ENCODE assay signal across 8 mouse cellular contexts in the genomic region with DNA sequence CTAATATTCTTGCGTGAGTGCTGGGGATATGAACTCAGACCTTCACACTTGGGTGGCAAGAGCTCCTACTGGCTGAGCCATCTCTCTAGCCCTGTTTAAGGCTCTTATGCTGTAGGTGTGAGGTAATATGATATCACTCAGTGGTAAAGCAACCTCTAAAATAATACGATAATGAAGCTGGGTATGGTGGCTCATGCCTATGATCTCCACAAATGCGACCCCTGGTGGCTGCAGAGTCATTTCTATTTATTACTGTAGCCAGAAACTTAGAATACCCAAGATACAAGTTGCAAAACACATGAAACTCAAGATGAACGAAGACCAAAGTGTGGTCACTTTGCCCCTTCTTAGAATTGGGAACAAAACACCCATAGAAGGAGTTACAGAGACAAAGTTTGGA. TPM values are rescaled to one million over a fixed set of nuclear protein-coding genes. Genes with fewer than 3 reads are reported as not detected.
A peak's percentile ranks its signal among the peaks of the same experiment; 100 is the strongest.
DNase-seq lines count a peak whose midpoint lies in the region; ATAC-seq lines count a peak whose summit lies in the region.
"Not testable (repeated sequence)": the region's sequence is repeated elsewhere in the genome, so short reads cannot be mapped to it uniquely, and the experiment has no call there.

No protein-coding gene starts in this region.

- intact Hi-C loops in gastrocnemius, postnatal 14 days (cut with DNase I; ENCODE audit: low total_unique reads): not testable (repeated sequence)

- peaks cover 11% of the 10 kb centered on the region; the same call in 1 of the 2 replicates for H3K27me3 ChIP-seq in liver, embryonic 13.5 days
- peaks cover 16% of the 10 kb centered on the region for H3K27me3 ChIP-seq in midbrain, embryonic 14.5 days (ENCODE audit: control insufficient read depth, insufficient read depth, low read length)

- H3K9me3 ChIP-seq in liver, embryonic 13.5 days (replicated peaks); midbrain, embryonic 14.5 days (ENCODE audit: control insufficient read depth, low read length): not testable (repeated sequence)

- not testable (repeated sequence) for H3K27ac ChIP-seq in liver, embryonic 13.5 days; midbrain, embryonic 14.5 days (replicated peaks; ENCODE audit: low read depth, low read length)

- not testable (repeated sequence) for H3K9ac ChIP-seq in liver, embryonic 13.5 days; midbrain, embryonic 14.5 days (replicated peaks; ENCODE audit: low read length)

- WGBS in liver, embryonic 13.5 days (ENCODE audit: insufficient replicate concordance): 41% methylated on average over 4 of the region's 4 CpGs
- WGBS in midbrain, embryonic 14.5 days: 60% methylated on average over 4 of the region's 4 CpGs

- not testable (repeated sequence) for H3K36me3 ChIP-seq in liver, embryonic 13.5 days; midbrain, embryonic 14.5 days (ENCODE audit: control insufficient read depth, insufficient read depth, low read length)

- peaks cover 31% of the 10 kb centered on the region for H3K4me1 ChIP-seq in liver, embryonic 13.5 days (replicated peaks)
- peaks cover 12% of the 10 kb centered on the region for H3K4me1 ChIP-seq in midbrain, embryonic 14.5 days (ENCODE audit: control insufficient read depth, insufficient read depth, low read length)

- H3K4me3 ChIP-seq in liver, embryonic 13.5 days (replicated peaks); midbrain, embryonic 14.5 days (replicated peaks; ENCODE audit: low read depth, low read length): not testable (repeated sequence)

- peak; percentile 65 for DNase-seq in A20 (ENCODE audit: low read depth, low spot score)
- DNase-seq in embryo, embryonic 10 days (ENCODE audit: low spot score): peak; percentile 16
- DNase-seq in gastrocnemius, postnatal 14 days: peak; percentile 6
- peak; percentile 44 for DNase-seq in kidney, adult 9 months
- DNase-seq in liver, embryonic 13.5 days: not testable (repeated sequence)
- peak; percentile 66 for DNase-seq in midbrain, embryonic 14.5 days
- peak; percentile 70 for DNase-seq in testis, postnatal 10 days (ENCODE audit: low spot score)

- 0 out of 2 replicates have a peak overlapping the region, but pooled peaks have one; percentile 2 for H3K4me2 ChIP-seq in liver, embryonic 13.5 days
- not testable (repeated sequence) for H3K4me2 ChIP-seq in midbrain, embryonic 14.5 days (ENCODE audit: low read length)

- ATAC-seq in activated CD4-positive, CD25-positive, alpha-beta regulatory T cell, adult 4 months: peak; percentile 16
- ATAC-seq in liver, embryonic 13.5 days (ENCODE audit: low read depth): peak; percentile 25; the same call in 1 of the 2 replicates
- not testable (repeated sequence) for ATAC-seq in midbrain, embryonic 14.5 days (ENCODE audit: low FRiP score, low TSS enrichment)

RNA-seq across cellular contexts. Expression of a gene that starts 5.0 kb away (rescaled TPM):
- 10 to 100 TPM; 23.0 to 24.0 TPM for polyA plus RNA-seq in activated CD4-positive, CD25-positive, alpha-beta regulatory T cell, adult 4 months (2017; shearing (Covaris generic))
- total RNA-seq in gastrocnemius, postnatal 14 days (2021): 10 to 100 TPM; 10.6 to 22.8 TPM
- polyA plus RNA-seq in liver, embryonic 13.5 days (2015; fragmentation: Nextera tagmentation; extraction: Ambion mirVana): 2.7 and 2.8 TPM in 2 replicates
- polyA plus RNA-seq in midbrain, embryonic 14.5 days (2014; fragmentation: Nextera tagmentation; extraction: Ambion mirVana): 0.62 and 0.64 TPM in 2 replicates
